Mouse (Mus musculus) forebrain, embryonic 14.5 days (tissue): ENCODE results near the gene Lyar. TPM values are rescaled to one million over a fixed set of nuclear protein-coding genes. Genes with fewer than 3 reads are reported as not detected.

Experiments used
- ATAC-seq: fragments of 200-750 bp; cut with Nextera tagmentation; 2 replicates; pipeline ENCODE4 v1.8.0; 2017; ENCODE audit warnings: mild to moderate bottlenecking, moderate library complexity
- DNase-seq: peaks from one replicate; pipeline ENCODE4 v3.0.0-alpha.2; 2015; ENCODE audit warnings: low spot score
- H3K27ac ChIP-seq: fragments of 300-500 bp; sonication (generic); 2 replicates; pipeline ENCODE4 v1.5.1; 2014; ENCODE audit warnings: low read depth, mild to moderate bottlenecking, control low read depth, low read length, moderate library complexity
- H3K27me3 ChIP-seq: fragments of 300-500 bp; sonication (generic); replicated peaks from 2 replicates; pipeline ENCODE4 v1.6.1; 2014; ENCODE audit warnings: low read length, control low read depth, mixed read lengths; ENCODE audit not compliant: control insufficient read depth, insufficient read depth
- H3K36me3 ChIP-seq: fragments of 300-500 bp; sonication (generic); 2 replicates; pipeline ENCODE4 v1.6.1; 2014; ENCODE audit warnings: low read length, control low read depth; ENCODE audit not compliant: control insufficient read depth, insufficient read depth
- H3K4me1 ChIP-seq: fragments of 300-500 bp; sonication (generic); 2 replicates; pipeline ENCODE4 v1.6.1; 2014; ENCODE audit warnings: antibody characterized with exemption, low read length, control low read depth; ENCODE audit not compliant: control insufficient read depth, insufficient read depth
- H3K4me2 ChIP-seq: fragments of 300-500 bp; sonication (generic); 2 replicates; pipeline ENCODE4 v1.6.1; 2014; ENCODE audit warnings: mild to moderate bottlenecking, control low read depth, low read length
- H3K4me3 ChIP-seq: fragments of 300-500 bp; sonication (generic); 2 replicates; pipeline ENCODE4 v1.5.1; 2014; ENCODE audit warnings: low read depth, low read length, control low read depth
- H3K9ac ChIP-seq: fragments of 300-500 bp; sonication (generic); 2 replicates; pipeline ENCODE4 v1.6.1; 2014; ENCODE audit warnings: mild to moderate bottlenecking, low read length, control low read depth, moderate library complexity
- H3K9me3 ChIP-seq: fragments of 300-500 bp; sonication (generic); replicated peaks from 2 replicates; pipeline ENCODE4 v1.6.1; 2016; ENCODE audit warnings: low read length, control low read depth, mixed read lengths; ENCODE audit not compliant: control insufficient read depth
- WGBS: fragments of 180-500 bp; shearing (Covaris S2); extraction: QIAGEN DNeasy Blood & Tissue Kit; methylation state at CpG from one replicate; pipeline ENCODE4 v1.1.7; 2014; 5-methylcytosine and 5-hydroxymethylcytosine counted together
- polyA plus RNA-seq: library from polyadenylated mRNA; unstranded; fragments of >200 nt; fragmentation: Nextera tagmentation; extraction: Ambion mirVana; gene quantifications from 2 replicates; pipeline ENCODE4 v1.2.1, GENCODE M21; 2014

The Lyar gene
- polyA plus RNA-seq = 42.9 and 48.3 TPM in 2 replicates

DNA sequence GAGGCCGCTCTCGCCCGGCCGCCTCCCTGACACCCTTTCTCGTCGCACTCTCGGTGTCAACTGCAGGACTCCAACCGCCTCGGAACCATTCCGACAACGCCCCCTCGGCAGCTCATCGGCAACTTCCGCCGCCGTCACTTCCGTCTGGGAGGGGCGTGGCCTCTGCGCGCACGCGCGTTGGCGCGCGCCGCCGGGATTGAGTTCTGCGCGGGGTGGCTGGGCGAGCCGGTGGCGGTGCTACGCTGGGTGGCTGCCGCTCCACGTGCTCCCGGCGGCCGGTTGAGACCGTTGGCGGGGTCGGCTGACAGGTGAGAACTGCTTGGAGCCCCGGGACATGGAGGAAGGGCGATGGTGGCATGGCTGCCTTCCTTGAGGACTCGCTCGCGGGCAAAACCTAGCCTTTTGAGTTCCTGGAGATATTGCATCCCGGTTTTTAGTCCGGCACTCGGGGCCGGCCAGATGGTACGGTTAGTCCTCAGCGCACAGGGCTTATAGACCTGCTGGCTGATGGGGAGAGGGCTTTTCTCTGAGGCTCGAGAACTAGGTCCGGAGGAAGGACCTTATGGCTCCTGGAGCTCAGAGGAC is at the start of gene Lyar, which contains the start of gene Zbtb49:
TSS of gene Lyar (plus strand) at position 143 of the 585 bp plus-strand sequence.
TSS of gene Zbtb49 (minus strand) at position 130 of the 585 bp plus-strand sequence.
- DNase-seq = peak; percentile 94
- no peaks in the 10 kb centered on the region for H3K27me3 ChIP-seq
- H3K9me3 ChIP-seq = no peaks in the 10 kb centered on the region
- H3K4me3 ChIP-seq = peak within 1 kb of the TSS; percentile 87
- ATAC-seq = peak; percentile 94
- peak within 1 kb of the TSS; percentile 82 for H3K4me2 ChIP-seq
- peaks cover 11% of the 10 kb centered on the region for H3K4me1 ChIP-seq
- WGBS = under 1% methylated on average over 55 of the region's 55 CpGs
- H3K27ac ChIP-seq = peak within 1 kb of the TSS; percentile 55
- peak within 1 kb of the TSS; percentile 88 for H3K9ac ChIP-seq
- H3K36me3 ChIP-seq = peaks cover 20% of the 10 kb centered on the region

GRCm38 (mm10) chr5:38173766-38174165 is 46.5 kb upstream of the Lyar start:
- WGBS = 62% methylated on average over 5 of the region's 5 CpGs
- no peaks in the 10 kb centered on the region for H3K4me1 ChIP-seq
- DNase-seq = no peak
- ATAC-seq = no peak
- H3K27ac ChIP-seq = no peak overlapping the region
- H3K27me3 ChIP-seq = no peaks in the 10 kb centered on the region
- H3K4me2 ChIP-seq = no peak overlapping the region
- no peak overlapping the region for H3K4me3 ChIP-seq
- no peaks in the 10 kb centered on the region for H3K36me3 ChIP-seq
- H3K9me3 ChIP-seq = no peaks in the 10 kb centered on the region
- H3K9ac ChIP-seq = no peak overlapping the region

- Histone ChIP-seq H3K27me3 (no peaks in the 10 kb centered on the region), H3K27ac (no peak overlapping the region), H3K36me3 (no peaks in the 10 kb centered on the region), H3K9me3 (no peaks in the 10 kb centered on the region), H3K4me3 (no peak overlapping the region), H3K4me2 (no peak overlapping the region), H3K4me1 (no peaks in the 10 kb centered on the region), H3K9ac (no peak overlapping the region)
- no peak for ATAC-seq
- WGBS = 83% methylated on average over 16 of the region's 16 CpGs
- DNase-seq = no peak
Measured at GRCm38 (mm10) chr5:38174256-38174912, 45.9 kb upstream of the Lyar start.

DNA sequence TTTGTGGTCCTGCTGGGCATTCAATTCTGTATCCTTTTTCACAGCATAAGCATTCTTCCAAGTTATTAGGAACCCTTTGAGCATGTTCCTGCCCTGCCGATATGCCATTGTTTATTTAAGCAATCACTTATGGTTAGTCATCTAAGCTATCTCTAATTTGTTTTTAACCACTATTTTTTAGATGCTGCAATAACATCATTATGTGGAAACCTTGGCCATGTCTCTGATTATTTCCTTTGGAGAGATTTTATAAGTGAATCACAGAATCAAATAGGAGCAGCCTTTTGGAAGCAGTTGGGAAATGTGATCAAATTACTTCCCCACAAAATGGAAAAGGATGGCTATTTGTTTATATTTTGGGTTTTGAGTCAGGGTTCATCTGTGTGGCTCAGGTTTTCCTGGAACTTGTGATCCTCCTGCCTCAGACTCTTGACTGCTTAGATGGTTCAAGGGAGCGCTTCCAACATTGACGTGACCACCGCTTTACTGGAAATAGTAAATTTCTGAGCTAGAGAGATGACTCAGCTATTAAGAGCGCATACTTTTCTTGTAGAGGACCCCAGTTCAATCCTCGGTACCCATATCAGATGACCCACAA is 35.5 kb upstream of the Lyar start:
- Histone ChIP-seq H3K9me3 (no peaks in the 10 kb centered on the region), H3K36me3 (no peaks in the 10 kb centered on the region), H3K4me3 (no peak overlapping the region), H3K9ac (no peak overlapping the region), H3K4me1 (no peaks in the 10 kb centered on the region), H3K27me3 (no peaks in the 10 kb centered on the region), H3K27ac (no peak overlapping the region), H3K4me2 (no peak overlapping the region)
- ATAC-seq = no peak
- WGBS = 87% methylated on average over 6 of the region's 6 CpGs
- DNase-seq = no peak

DNA sequence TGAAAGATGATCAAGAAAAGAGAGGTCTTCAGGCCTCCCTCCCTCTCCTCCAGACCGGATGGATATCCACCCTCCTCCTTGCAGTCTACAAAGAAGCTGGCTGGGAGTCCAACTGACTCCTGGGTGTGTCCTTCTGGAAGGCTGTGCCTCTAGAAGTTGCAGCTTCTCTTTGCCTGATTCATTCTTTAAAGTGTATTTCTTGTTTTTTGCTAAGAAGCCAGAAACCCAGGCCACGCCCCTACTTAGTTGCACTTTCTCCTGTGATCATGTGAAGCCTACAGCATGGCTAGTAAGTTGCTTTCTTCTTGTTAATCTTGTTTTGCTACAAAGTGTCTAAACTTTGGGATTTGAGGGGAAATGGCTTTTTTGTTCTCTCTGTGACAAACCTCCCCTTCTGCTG is 33.3 kb upstream of the Lyar start:
- Histone ChIP-seq H3K4me3 (no peak overlapping the region), H3K4me2 (no peak overlapping the region), H3K27me3 (no peaks in the 10 kb centered on the region), H3K27ac (no peak overlapping the region), H3K9ac (no peak overlapping the region), H3K36me3 (no peaks in the 10 kb centered on the region), H3K9me3 (no peaks in the 10 kb centered on the region), H3K4me1 (no peaks in the 10 kb centered on the region)
- ATAC-seq (no peak), DNase-seq (no peak)
- WGBS = 82% methylated on average over 2 of the region's 2 CpGs

DNA sequence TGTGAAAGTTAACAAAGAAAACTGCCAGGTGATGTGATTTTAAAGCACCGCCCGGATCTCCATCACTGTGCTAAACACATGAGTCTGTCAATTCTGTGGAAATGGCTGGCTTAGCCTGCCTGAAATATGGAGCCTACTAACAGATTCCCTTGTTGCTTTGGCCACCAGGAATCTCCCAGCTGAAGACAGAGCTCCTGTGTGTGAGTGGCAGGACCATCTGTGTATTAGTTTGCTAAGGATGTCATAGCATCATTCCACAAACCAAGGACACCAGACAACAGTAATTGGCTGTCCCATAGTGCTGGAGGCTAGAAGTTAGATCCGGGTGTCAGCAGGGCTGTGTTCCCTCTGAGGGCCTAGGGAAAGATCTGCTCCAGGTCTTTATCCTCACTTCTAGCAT is 29.4 kb upstream of the Lyar start:
- peaks cover 4% of the 10 kb centered on the region; the same call in 1 of the 2 replicates for H3K4me1 ChIP-seq
- H3K27ac ChIP-seq = no peak overlapping the region
- H3K4me3 ChIP-seq = no peak overlapping the region
- no peak overlapping the region for H3K9ac ChIP-seq
- WGBS = 94% methylated on average over 3 of the region's 3 CpGs
- H3K9me3 ChIP-seq = no peaks in the 10 kb centered on the region
- no peaks in the 10 kb centered on the region for H3K36me3 ChIP-seq
- H3K4me2 ChIP-seq = no peak overlapping the region
- H3K27me3 ChIP-seq = no peaks in the 10 kb centered on the region
- no peak for DNase-seq
- ATAC-seq = no peak

DNA sequence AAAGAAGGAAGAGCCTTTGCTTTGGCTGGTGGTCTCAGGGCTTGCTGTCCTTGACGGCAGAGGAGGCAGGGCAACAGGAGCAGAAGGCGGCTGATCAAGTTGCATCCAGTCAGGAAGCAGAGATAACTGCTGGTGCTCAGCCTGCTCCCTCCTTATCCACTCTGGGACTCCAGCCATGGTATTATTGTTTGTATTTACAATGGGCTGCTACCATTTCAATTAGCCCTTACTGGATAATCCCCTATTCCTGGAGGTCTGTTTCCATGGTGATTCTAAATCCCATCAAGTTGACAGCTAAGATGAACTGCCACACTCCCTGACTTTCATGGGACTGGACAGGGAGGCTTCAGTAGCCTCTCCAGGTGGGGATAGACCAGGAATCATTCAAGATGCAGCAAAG is 25.3 kb upstream of the Lyar start:
- Histone ChIP-seq H3K27ac (no peak overlapping the region), H3K36me3 (peaks cover 10% of the 10 kb centered on the region; the same call in 1 of the 2 replicates), H3K4me2 (no peak overlapping the region), H3K9ac (no peak overlapping the region), H3K4me3 (no peak overlapping the region), H3K4me1 (peaks cover 4% of the 10 kb centered on the region; the same call in 1 of the 2 replicates), H3K27me3 (no peaks in the 10 kb centered on the region), H3K9me3 (no peaks in the 10 kb centered on the region)
- ATAC-seq (no peak), DNase-seq (peak; percentile 25)
- WGBS = 0% methylated on average over 2 of the region's 2 CpGs

- ATAC-seq = no peak
- no peak for DNase-seq
- H3K27me3 ChIP-seq = no peaks in the 10 kb centered on the region
- peaks cover 18% of the 10 kb centered on the region for H3K36me3 ChIP-seq
- H3K4me2 ChIP-seq = no peak overlapping the region
- no peak overlapping the region for H3K9ac ChIP-seq
- H3K4me1 ChIP-seq = peaks cover 4% of the 10 kb centered on the region; the same call in 1 of the 2 replicates
- H3K27ac ChIP-seq = no peak overlapping the region
- no peak overlapping the region for H3K4me3 ChIP-seq
- H3K9me3 ChIP-seq = no peaks in the 10 kb centered on the region
Measured at GRCm38 (mm10) chr5:38195941-38196340, 24.3 kb upstream of the Lyar start.
